Mouse (Mus musculus): Measurements from ENCODE around the gene Shisa5. TPM values are rescaled to one million over a fixed set of nuclear protein-coding genes. Genes with fewer than 3 reads are reported as not detected.
A peak's percentile ranks its signal among the peaks of the same experiment; 100 is the strongest.

The Shisa5 gene
- polyA plus RNA-seq, 1 experiment from 2014 or later, result 65.4 TPM

DNA sequence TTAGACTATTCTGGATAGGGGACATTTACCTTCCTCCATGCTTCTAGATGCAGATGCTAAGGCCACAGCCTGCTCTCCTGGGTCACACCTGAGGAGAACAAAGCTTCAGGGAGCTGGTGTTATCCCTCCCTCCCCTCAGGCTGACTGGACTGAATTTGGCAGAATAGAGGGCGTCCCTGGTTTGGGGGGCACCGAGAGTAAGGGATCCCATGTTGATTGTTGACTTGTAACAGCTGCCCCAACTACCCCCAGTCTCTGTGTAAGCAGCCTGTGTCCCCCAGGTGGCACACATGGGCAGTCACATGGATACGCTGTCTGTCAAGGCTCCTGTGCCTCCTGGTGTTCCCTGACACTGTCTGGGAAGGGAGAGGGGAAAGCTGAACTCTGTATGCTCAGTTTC is 9.9 kb upstream of the Shisa5 start:
- H3K27me3 ChIP-seq, result no peaks in the 10 kb centered on the region
- ATAC-seq (ENCODE audit: insufficient number of reproducible peaks, insufficient read depth, low FRiP score, low TSS enrichment, low read depth), result no peak
- WGBS, result 83% methylated on average over 3 of the region's 3 CpGs

DNA sequence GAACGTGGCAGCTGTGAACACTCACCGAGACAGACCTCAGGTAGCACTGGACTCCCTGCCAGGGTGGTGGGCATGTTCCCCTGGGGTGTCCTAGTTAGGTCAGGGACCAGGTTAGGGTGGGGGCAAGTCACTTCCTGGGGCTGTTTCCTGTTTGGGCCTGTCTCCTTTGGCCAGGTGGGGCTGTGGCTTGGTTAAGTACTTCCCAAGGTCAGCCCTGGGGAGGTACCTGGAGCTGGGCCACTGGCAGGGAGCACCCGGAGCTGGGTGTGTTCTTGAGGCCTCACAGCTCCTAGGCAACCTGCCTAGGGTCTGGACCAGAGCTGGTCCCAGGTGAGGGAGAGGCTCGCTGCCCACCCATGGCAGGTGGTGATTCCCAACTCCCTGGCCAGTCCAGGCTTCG is 9.4 kb upstream of the Shisa5 start:
- no peak overlapping the region for H3K27ac ChIP-seq
- peaks cover 54% of the 10 kb centered on the region for H3K36me3 ChIP-seq
- no peak for ATAC-seq (ENCODE audit: insufficient number of reproducible peaks, insufficient read depth, low FRiP score, low TSS enrichment, low read depth)
- H3K27me3 ChIP-seq, result no peaks in the 10 kb centered on the region
- no peaks in the 10 kb centered on the region for H3K9me3 ChIP-seq
- WGBS, result 73% methylated on average over 5 of the region's 5 CpGs
- H3K4me1 ChIP-seq, result no peaks in the 10 kb centered on the region
- no peak overlapping the region for H3K9ac ChIP-seq
- no peak overlapping the region for H3K4me2 ChIP-seq
- no peak overlapping the region for H3K4me3 ChIP-seq

More for the DNA sequence above, 9.9 kb upstream of the Shisa5 start:
- Histone ChIP-seq H3K9ac (no peak overlapping the region), H3K36me3 (peaks cover 56% of the 10 kb centered on the region), H3K4me1 (no peaks in the 10 kb centered on the region), H3K4me3 (no peak overlapping the region), H3K27ac (no peak overlapping the region), H3K4me2 (no peak overlapping the region), H3K9me3 (no peaks in the 10 kb centered on the region)

DNA sequence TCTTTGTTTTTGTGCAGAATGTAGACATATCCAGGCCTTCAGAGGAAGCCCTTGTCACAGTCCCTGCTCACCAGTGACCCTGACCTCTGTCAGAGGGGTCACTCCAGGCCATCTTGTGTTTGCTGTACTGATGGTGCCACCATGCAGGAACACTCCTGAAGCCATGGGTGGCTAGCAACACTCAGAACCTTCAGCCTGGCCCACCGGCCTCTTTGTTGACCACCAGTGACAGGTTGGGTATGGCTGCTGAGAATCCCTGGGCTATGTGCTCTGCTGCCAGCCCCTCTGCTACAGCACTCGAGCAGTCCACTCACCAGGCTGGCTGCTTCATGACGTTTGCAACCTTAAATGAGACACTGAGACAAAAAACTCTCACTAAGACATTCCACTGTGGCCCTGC is 8.1 kb upstream of the Shisa5 start:
- H3K27me3 ChIP-seq, result no peaks in the 10 kb centered on the region
- no peak overlapping the region for H3K4me3 ChIP-seq
- peaks cover 48% of the 10 kb centered on the region for H3K36me3 ChIP-seq
- no peak overlapping the region for H3K27ac ChIP-seq
- no peak overlapping the region for H3K9ac ChIP-seq
- no peaks in the 10 kb centered on the region for H3K9me3 ChIP-seq
- no peaks in the 10 kb centered on the region for H3K4me1 ChIP-seq
- no peak for ATAC-seq (ENCODE audit: insufficient number of reproducible peaks, insufficient read depth, low FRiP score, low TSS enrichment, low read depth)
- 75% methylated on average over 3 of the region's 3 CpGs for WGBS
- no peak overlapping the region for H3K4me2 ChIP-seq

DNA sequence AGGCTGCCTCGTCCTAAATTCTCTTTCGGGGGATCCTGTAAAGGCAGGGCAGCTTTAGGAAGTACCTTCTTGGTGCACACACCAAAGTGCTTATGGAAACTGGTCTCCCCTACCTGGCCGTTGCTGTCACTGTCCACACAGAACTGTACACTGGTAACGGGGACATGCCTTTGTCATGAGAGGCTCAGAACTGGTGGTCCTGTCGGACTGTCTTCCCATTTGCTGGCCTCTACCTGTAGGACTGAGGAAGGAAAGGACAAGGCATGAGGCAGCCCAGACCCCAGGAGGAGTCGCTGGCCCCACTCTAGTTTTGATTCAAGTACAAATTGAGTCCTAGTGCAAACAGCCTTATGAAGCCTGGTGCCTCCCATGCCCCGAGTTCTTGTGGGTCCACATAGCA is 7.4 kb upstream of the Shisa5 start:
- Histone ChIP-seq H3K4me1 (no peaks in the 10 kb centered on the region), H3K9ac (no peak overlapping the region), H3K27me3 (no peaks in the 10 kb centered on the region), H3K36me3 (peaks cover 41% of the 10 kb centered on the region), H3K4me3 (no peak overlapping the region), H3K4me2 (no peak overlapping the region), H3K9me3 (no peaks in the 10 kb centered on the region), H3K27ac (no peak overlapping the region)
- ATAC-seq (ENCODE audit: insufficient number of reproducible peaks, insufficient read depth, low FRiP score, low TSS enrichment, low read depth), result no peak
- 95% methylated on average over 7 of the region's 7 CpGs for WGBS

DNA sequence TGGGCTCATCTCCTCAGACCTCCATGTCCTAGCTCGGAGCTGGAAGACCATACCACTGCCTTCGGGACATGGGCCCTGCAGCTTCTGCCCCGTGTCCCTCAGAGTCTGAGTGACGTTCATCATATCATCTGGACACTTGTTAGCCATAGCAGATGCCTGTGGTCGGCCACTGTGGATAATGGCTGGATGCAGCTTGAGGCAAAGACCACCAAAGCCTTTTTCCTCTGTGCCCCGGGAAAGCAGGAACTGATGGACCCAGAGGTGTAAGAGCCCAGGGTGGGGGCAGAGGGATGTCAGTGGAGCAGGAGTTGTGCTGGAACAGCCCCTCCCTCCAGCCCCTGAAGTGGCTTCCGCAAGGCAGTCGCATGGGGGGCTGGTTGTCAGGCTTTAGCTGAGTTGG is 6.7 kb upstream of the Shisa5 start:
- Histone ChIP-seq H3K4me3 (no peak overlapping the region), H3K27me3 (no peaks in the 10 kb centered on the region)

DNA sequence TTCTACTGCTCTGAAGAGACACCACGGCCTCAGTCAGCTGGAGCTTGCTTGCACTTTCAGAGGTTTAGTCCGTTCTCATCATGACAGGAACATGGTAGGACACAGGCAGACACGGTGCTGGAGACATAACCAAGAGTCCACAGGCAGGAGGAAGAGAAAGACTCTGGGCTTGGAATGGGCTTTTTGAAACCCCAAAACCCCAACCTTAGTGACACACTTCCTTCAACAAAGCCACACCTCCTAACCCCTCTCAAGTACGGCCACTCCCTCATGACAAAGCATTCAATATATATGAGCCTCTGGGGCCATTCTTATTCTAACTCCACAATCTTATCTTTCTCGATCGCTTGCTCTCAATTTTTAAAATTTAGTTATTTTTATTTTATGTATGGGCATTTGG is 5.9 kb upstream of the Shisa5 start:
- no peak for ATAC-seq (ENCODE audit: insufficient number of reproducible peaks, insufficient read depth, low FRiP score, low TSS enrichment, low read depth)
- no peak overlapping the region for H3K4me3 ChIP-seq
- no peak overlapping the region for H3K4me2 ChIP-seq
- H3K4me1 ChIP-seq, result no peaks in the 10 kb centered on the region
- H3K9me3 ChIP-seq, result no peaks in the 10 kb centered on the region
- no peaks in the 10 kb centered on the region for H3K27me3 ChIP-seq
- H3K27ac ChIP-seq, result no peak overlapping the region
- H3K9ac ChIP-seq, result no peak overlapping the region
- 85% methylated on average over 6 of the region's 6 CpGs for WGBS
- H3K36me3 ChIP-seq, result peaks cover 28% of the 10 kb centered on the region

More for the DNA sequence above, 6.7 kb upstream of the Shisa5 start:
- H3K9me3 ChIP-seq, result no peaks in the 10 kb centered on the region
- ATAC-seq (ENCODE audit: insufficient number of reproducible peaks, insufficient read depth, low FRiP score, low TSS enrichment, low read depth), result no peak
- no peak overlapping the region for H3K27ac ChIP-seq
- H3K4me2 ChIP-seq, result no peak overlapping the region
- 80% methylated on average over 8 of the region's 8 CpGs for WGBS
- peaks cover 36% of the 10 kb centered on the region for H3K36me3 ChIP-seq
- no peak overlapping the region for H3K9ac ChIP-seq
- H3K4me1 ChIP-seq, result no peaks in the 10 kb centered on the region

DNA sequence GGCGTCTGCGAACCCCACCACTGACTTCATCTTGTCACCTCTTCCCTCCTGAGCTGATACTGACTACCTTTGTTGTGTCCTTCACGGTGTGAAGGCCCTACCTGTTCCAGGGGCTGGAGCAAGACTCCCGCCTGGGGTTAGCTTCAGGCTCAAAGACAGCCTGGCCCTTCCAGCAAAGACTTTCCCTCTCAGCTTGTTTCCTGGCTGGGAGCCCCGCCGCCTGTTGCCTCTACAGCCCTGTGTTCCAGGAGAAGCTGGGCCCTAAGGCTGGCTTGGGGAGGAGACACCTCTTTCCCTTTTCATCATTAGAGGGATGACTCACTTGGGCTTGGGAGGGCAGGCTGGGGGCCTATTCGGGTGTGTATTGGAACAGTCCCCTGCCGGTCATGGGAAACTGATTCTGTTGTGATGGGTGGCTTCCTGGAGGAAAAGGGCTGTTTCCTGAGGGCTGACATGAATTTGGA is 568 bp downstream of the Shisa5 start:
- peak overlapping the region; percentile 88 for H3K9ac ChIP-seq
- no peaks in the 10 kb centered on the region for H3K9me3 ChIP-seq
- peak; percentile 27; the same call in 1 of the 2 replicates for ATAC-seq (ENCODE audit: insufficient number of reproducible peaks, insufficient read depth, low FRiP score, low TSS enrichment, low read depth)
- peak overlapping the region; percentile 85 for H3K4me2 ChIP-seq
- peak overlapping the region; percentile 69 for H3K27ac ChIP-seq
- H3K4me3 ChIP-seq, result peak overlapping the region; percentile 78
- no peaks in the 10 kb centered on the region for H3K27me3 ChIP-seq
- 10% methylated on average over 8 of the region's 8 CpGs for WGBS
- peaks cover 29% of the 10 kb centered on the region for H3K4me1 ChIP-seq
- H3K36me3 ChIP-seq, result no peaks in the 10 kb centered on the region

DNA sequence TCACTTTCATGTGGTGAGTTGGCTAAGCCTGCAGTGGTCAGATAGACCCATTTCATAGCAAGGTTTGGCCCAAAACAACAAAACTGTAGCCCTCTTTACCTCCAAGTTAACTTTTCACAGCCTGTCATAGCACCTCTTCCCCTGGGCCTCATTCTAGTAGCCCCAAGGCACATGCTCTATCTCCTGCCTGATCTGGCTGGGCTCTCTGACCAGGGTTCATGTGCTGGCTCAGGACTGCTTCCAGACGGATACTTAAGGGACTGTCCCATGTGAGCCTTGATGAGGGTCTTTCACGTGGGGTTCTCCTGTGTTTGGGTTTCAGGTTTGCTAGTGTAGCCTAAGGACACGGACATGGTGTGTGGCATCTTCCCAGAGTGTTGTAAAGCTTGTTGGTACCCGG is 1.3 kb downstream of the Shisa5 start:
- Histone ChIP-seq H3K9ac (0 out of 2 replicates have a peak overlapping the region, but pooled peaks have one; percentile 88), H3K36me3 (peaks cover 3% of the 10 kb centered on the region; the same call in 1 of the 2 replicates), H3K27ac (no peak overlapping the region), H3K4me2 (peak overlapping the region; percentile 85), H3K4me1 (peaks cover 29% of the 10 kb centered on the region), H3K9me3 (no peaks in the 10 kb centered on the region), H3K27me3 (no peaks in the 10 kb centered on the region), H3K4me3 (peak overlapping the region; percentile 78)
- 73% methylated on average over 4 of the region's 4 CpGs for WGBS
- no peak for ATAC-seq (ENCODE audit: insufficient number of reproducible peaks, insufficient read depth, low FRiP score, low TSS enrichment, low read depth)

DNA sequence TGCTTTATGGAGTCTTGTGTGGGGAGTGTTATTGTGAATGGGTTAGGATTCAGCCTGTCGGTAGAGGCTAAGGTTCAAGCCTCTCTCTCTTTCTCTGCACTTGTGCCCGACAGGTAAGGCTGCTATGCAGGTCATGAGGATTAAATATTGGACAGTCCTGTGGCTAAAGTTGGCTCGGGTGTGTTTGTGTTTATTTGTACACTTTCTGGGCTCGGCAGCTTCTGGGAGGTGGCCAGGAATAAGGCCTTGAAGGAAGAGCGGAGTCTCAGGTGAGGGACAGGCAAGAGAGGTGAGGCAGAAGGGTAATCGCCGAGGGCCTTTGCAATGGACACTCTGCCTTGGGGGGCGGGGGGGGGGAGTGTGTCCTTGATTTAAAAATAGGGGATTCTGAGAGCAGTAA is 1.9 kb downstream of the Shisa5 start:
- ATAC-seq (ENCODE audit: insufficient number of reproducible peaks, insufficient read depth, low FRiP score, low TSS enrichment, low read depth), result no peak
- Histone ChIP-seq H3K9me3 (no peaks in the 10 kb centered on the region), H3K9ac (peak overlapping the region; percentile 46), H3K36me3 (peaks cover 3% of the 10 kb centered on the region; the same call in 1 of the 2 replicates), H3K4me1 (peaks cover 29% of the 10 kb centered on the region), H3K4me3 (no peak overlapping the region), H3K27ac (no peak overlapping the region), H3K4me2 (peak overlapping the region; percentile 85; the same call in 1 of the 2 replicates), H3K27me3 (no peaks in the 10 kb centered on the region)
- 79% methylated on average over 8 of the region's 8 CpGs for WGBS

DNA sequence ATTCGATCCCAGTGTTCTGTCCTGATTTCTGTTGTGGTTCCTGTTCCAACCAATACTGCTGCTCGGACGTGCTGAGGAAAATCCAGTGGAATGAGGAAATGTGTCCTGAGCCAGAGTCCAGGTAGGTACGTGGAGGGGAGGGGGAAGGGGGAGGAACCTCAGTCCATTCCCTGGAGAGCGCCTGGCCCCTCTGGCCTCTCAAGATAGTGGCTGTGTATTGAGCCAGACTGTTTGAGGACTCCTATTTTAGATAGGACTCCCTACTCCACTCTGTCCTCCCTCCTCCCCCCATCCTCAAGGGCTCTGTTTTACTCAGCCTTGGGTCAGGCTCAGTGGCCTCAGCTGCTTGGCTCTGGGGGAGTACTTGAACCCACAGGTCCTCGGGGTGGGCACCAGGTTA is 2.5 kb downstream of the Shisa5 start:
- Histone ChIP-seq H3K4me1 (peaks cover 29% of the 10 kb centered on the region), H3K9me3 (no peaks in the 10 kb centered on the region), H3K9ac (peak overlapping the region; percentile 46; the same call in 1 of the 2 replicates), H3K27ac (no peak overlapping the region), H3K4me2 (no peak overlapping the region), H3K4me3 (no peak overlapping the region), H3K27me3 (no peaks in the 10 kb centered on the region), H3K36me3 (peaks cover 3% of the 10 kb centered on the region; the same call in 1 of the 2 replicates)
- ATAC-seq (ENCODE audit: insufficient number of reproducible peaks, insufficient read depth, low FRiP score, low TSS enrichment, low read depth), result no peak
- WGBS, result 57% methylated on average over 6 of the region's 6 CpGs

DNA sequence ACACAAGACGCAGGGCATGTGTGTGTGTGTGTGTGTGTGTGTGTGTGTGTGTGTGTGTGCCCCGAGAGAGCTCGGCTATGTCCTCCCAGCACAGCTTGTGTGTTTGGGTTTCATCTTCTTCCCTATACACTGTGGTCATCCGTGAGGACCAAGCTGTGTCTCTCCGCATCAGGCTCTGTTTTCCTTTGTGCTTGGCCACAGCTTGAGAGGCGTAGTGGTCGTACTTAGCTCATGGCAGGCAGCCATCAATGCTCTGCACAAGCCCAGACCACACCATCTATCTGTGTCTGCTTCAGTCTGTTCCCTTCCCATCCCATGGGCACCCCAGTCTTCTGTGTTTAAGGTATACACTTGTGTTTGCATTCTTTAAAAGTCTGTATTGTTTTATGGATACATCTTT is 3.0 kb downstream of the Shisa5 start:
- no peak overlapping the region for H3K9ac ChIP-seq
- peaks cover 29% of the 10 kb centered on the region for H3K4me1 ChIP-seq
- H3K9me3 ChIP-seq, result no peaks in the 10 kb centered on the region
- WGBS, result 74% methylated on average over 7 of the region's 7 CpGs
- peaks cover 5% of the 10 kb centered on the region for H3K36me3 ChIP-seq
- no peak overlapping the region for H3K4me2 ChIP-seq
- no peaks in the 10 kb centered on the region for H3K27me3 ChIP-seq
- H3K4me3 ChIP-seq, result no peak overlapping the region
- no peak for ATAC-seq (ENCODE audit: insufficient number of reproducible peaks, insufficient read depth, low FRiP score, low TSS enrichment, low read depth)
- no peak overlapping the region for H3K27ac ChIP-seq

DNA sequence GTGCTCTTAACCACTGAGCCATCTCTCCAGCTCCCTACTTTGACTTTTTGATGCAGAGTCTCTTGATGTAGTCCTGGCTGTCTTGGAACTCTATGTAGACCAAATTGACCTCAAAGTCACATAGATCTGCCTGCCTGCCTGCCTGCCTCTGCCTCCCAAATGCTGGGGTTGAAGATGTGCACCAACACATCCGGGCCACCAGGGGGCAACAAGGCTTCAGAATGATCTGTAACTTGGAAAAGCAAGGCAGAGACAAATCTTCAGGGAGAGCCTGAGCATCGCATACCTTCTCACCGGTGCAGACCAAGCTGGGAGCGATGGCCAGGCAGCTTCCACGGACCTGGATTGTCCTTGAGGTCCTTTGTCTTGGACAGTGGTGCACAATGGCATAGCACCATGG is 7.9 kb downstream of the Shisa5 start:
- WGBS, result 38% methylated on average over 5 of the region's 5 CpGs
- Histone ChIP-seq H3K27me3 (no peaks in the 10 kb centered on the region), H3K9me3 (no peaks in the 10 kb centered on the region), H3K27ac (no peak overlapping the region), H3K36me3 (peaks cover 22% of the 10 kb centered on the region), H3K4me3 (no peak overlapping the region), H3K4me1 (no peaks in the 10 kb centered on the region), H3K4me2 (no peak overlapping the region), H3K9ac (no peak overlapping the region)
- no peak for ATAC-seq (ENCODE audit: insufficient number of reproducible peaks, insufficient read depth, low FRiP score, low TSS enrichment, low read depth)
